Mouse (Mus musculus) embryonic facial prominence, embryonic 11.5 days (tissue): ENCODE results near the gene Gm13290. TPM values are rescaled to one million over a fixed set of nuclear protein-coding genes. Genes with fewer than 3 reads are reported as not detected.
"Not testable (repeated sequence)": the region's sequence is repeated elsewhere in the genome, so short reads cannot be mapped to it uniquely, and the experiment has no call there.

Experiments
- ATAC-seq: fragments of 200-750 bp; cut with Nextera tagmentation; replicated peaks from 2 replicates; pipeline ENCODE4 v1.8.0; 2017; ENCODE audit warnings: low read depth; ENCODE audit not compliant: insufficient number of reproducible peaks, low FRiP score, low TSS enrichment
- DNase-seq: peaks from one replicate; pipeline ENCODE4 v3.0.0-alpha.2; 2015; ENCODE audit warnings: low spot score
- H3K27ac ChIP-seq: fragments of 300-500 bp; sonication (generic); replicated peaks from 2 replicates; pipeline ENCODE4 v1.5.1; 2014; ENCODE audit warnings: mild to moderate bottlenecking, low read depth, low read length, control low read depth
- H3K27me3 ChIP-seq: fragments of 300-500 bp; sonication (generic); 2 replicates; pipeline ENCODE4 v1.6.1; 2014; ENCODE audit warnings: mild to moderate bottlenecking, low read length, moderate library complexity, mixed read lengths; ENCODE audit not compliant: control insufficient read depth, insufficient read depth
- H3K36me3 ChIP-seq: fragments of 300-500 bp; sonication (generic); replicated peaks from 2 replicates; pipeline ENCODE4 v1.6.1; 2014; ENCODE audit warnings: low read depth, mild to moderate bottlenecking, low read length, moderate library complexity, mixed read lengths; ENCODE audit not compliant: control insufficient read depth, insufficient read depth
- H3K4me1 ChIP-seq: fragments of 300-500 bp; sonication (generic); 2 replicates; pipeline ENCODE4 v1.6.1; 2014; ENCODE audit warnings: low read length, mixed read lengths; ENCODE audit not compliant: control insufficient read depth, insufficient read depth
- H3K4me2 ChIP-seq: fragments of 300-500 bp; sonication (generic); 2 replicates; pipeline ENCODE4 v1.6.1; 2014; ENCODE audit warnings: low read depth, mild to moderate bottlenecking, control low read depth, low read length, moderate library complexity
- H3K4me3 ChIP-seq: fragments of 300-500 bp; sonication (generic); 2 replicates; pipeline ENCODE4 v1.5.1; 2014; ENCODE audit warnings: low read depth, low read length, control low read depth
- H3K9ac ChIP-seq: fragments of 300-500 bp; sonication (generic); replicated peaks from 2 replicates; pipeline ENCODE4 v1.6.1; 2014; ENCODE audit warnings: mild to moderate bottlenecking, control low read depth, low read length
- H3K9me3 ChIP-seq: fragments of 300-500 bp; sonication (generic); replicated peaks from 2 replicates; pipeline ENCODE4 v1.6.1; 2016; ENCODE audit warnings: mild to moderate bottlenecking, low read length, inconsistent platforms, mixed read lengths; ENCODE audit not compliant: control insufficient read depth
- WGBS: fragments of 180-500 bp; shearing (Covaris S2); extraction: QIAGEN DNeasy Blood & Tissue Kit; methylation state at CpG from one replicate; pipeline ENCODE4 v1.1.7; 2014; 5-methylcytosine and 5-hydroxymethylcytosine counted together
- polyA plus RNA-seq: library from polyadenylated mRNA; unstranded; fragments of >200 nt; fragmentation: Nextera tagmentation; extraction: Ambion mirVana; gene quantifications from 2 replicates; pipeline ENCODE4 v1.2.1, GENCODE M21; 2014

Gm13290 gene
- polyA plus RNA-seq, 1 experiment from 2014 or later, result 0.22 TPM

GRCm38 (mm10) chr4:88785409-88785808, 11.8 kb downstream of the Gm13290 start, which contains the start of gene Gm13276:
Gm13276 (plus strand) TSS chr4:88785709.
- WGBS, result no CpG with 5 or more reads among the region's 27 CpGs
- not testable (repeated sequence) for H3K9me3 ChIP-seq, H3K4me1 ChIP-seq, H3K4me3 ChIP-seq, H3K27ac ChIP-seq, H3K27me3 ChIP-seq, H3K4me2 ChIP-seq, DNase-seq, H3K36me3 ChIP-seq, ATAC-seq, H3K9ac ChIP-seq

DNA sequence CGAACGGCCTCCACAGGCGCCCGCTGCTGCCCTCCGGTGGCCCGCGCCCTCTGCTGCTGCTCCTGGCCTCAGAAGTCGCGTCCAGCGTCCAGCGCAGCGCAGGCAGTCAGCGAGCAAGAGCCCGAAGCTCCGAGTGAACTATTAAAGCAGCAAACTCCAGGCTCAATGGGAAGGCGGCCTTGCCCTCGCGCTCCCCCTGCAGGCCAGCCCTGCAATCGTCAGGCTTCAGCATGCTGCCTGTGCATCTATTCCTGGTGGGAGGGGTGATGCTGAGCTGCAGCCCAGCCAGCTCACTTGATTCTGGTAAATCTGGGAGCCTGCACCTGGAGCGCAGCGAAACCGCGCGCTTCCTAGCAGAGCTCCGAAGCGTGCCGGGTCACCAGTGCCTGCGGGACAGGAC, 14.8 kb downstream of the Gm13290 start, which contains the start of gene Gm13277:
Gm13277 (plus strand) TSS at position 231 of the 400 bp plus-strand sequence.
- not testable (repeated sequence) for H3K9ac ChIP-seq, H3K9me3 ChIP-seq, ATAC-seq, DNase-seq, H3K27me3 ChIP-seq, H3K27ac ChIP-seq, H3K4me2 ChIP-seq, H3K4me3 ChIP-seq, H3K36me3 ChIP-seq, H3K4me1 ChIP-seq
- WGBS, result 0% methylated on average over 3 of the region's 28 CpGs

DNA sequence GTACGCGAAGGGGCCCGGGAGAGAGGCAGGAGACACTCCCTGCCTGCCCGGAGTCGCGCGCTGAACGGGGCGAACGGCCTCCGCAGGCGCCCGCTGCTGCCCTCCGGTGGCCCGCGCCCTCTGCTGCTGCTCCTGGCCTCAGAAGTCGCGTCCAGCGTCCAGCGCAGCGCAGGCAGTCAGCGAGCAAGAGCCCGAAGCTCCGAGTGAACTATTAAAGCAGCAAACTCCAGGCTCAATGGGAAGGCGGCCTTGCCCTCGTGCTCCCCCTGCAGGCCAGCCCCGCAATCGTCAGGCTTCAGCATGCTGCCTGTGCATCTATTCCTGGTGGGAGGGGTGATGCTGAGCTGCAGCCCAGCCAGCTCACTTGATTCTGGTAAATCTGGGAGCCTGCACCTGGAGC, 17.6 kb downstream of the Gm13290 start, which contains the start of gene Gm13278:
Gm13278 (plus strand) TSS at position 301 of the 400 bp plus-strand sequence.
- H3K9me3 ChIP-seq, H3K4me3 ChIP-seq, DNase-seq, H3K4me2 ChIP-seq, H3K36me3 ChIP-seq, H3K27ac ChIP-seq, H3K4me1 ChIP-seq, ATAC-seq, H3K27me3 ChIP-seq, H3K9ac ChIP-seq: not testable (repeated sequence)
- no CpG with 5 or more reads among the region's 28 CpGs for WGBS

DNA sequence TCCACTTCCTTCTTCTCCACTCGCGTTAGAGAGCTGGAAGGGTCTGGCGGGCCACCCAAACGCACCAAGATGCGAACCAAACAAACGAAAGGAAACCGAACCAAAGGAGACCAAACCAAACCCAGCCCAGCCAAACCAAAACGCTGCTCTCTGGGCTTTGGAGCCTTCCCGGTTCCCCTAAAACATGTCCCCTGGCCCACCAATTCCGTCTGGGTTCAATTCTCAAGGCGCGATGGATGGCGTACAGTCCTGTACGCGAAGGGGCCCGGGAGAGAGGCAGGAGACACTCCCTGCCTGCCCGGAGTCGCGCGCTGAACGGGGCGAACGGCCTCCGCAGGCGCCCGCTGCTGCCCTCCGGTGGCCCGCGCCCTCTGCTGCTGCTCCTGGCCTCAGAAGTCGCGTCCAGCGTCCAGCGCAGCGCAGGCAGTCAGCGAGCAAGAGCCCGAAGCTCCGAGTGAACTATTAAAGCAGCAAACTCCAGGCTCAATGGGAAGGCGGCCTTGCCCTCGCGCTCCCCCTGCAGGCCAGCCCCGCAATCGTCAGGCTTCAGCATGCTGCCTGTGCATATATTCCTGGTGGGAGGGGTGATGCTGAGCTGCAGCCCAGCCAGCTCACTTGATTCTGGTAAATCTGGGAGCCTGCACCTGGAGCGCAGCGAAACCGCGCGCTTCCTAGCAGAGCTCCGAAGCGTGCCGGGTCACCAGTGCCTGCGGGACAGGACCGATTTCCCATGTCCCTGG, 20.5 kb downstream of the Gm13290 start, which contains the start of gene Gm13275:
Gm13275 (plus strand) TSS at position 552 of the 740 bp plus-strand sequence.
- not testable (repeated sequence) for H3K4me1 ChIP-seq
- 1% methylated on average over 9 of the region's 52 CpGs for WGBS

GRCm38 (mm10) chr4:88797097-88797496, 23.5 kb downstream of the Gm13290 start, which contains the start of gene Gm13279:
Gm13279 (plus strand) TSS chr4:88797397.
- H3K9me3 ChIP-seq, ATAC-seq, H3K4me2 ChIP-seq, H3K27ac ChIP-seq, H3K4me1 ChIP-seq, H3K4me3 ChIP-seq, H3K27me3 ChIP-seq, DNase-seq, H3K9ac ChIP-seq, H3K36me3 ChIP-seq: not testable (repeated sequence)
- no CpG with 5 or more reads among the region's 28 CpGs for WGBS

More for the DNA sequence above, 20.5 kb downstream of the Gm13290 start, which contains the start of gene Gm13275:
- not testable (repeated sequence) for H3K9ac ChIP-seq, H3K27me3 ChIP-seq, H3K36me3 ChIP-seq, H3K9me3 ChIP-seq, ATAC-seq, H3K4me3 ChIP-seq, DNase-seq, H3K27ac ChIP-seq, H3K4me2 ChIP-seq

- H3K9ac ChIP-seq, ATAC-seq, H3K4me2 ChIP-seq, H3K36me3 ChIP-seq, H3K27me3 ChIP-seq, H3K4me1 ChIP-seq, H3K27ac ChIP-seq, H3K4me3 ChIP-seq, H3K9me3 ChIP-seq, DNase-seq: not testable (repeated sequence)
- WGBS, result 10% methylated on average over 3 of the region's 7 CpGs
These were observed 25.7 kb downstream of the Gm13290 start, which contains the start of gene Gm13285 for GRCm38 (mm10) chr4:88799365-88799764. Gm13285 (plus strand) TSS chr4:88799665.

- H3K9ac ChIP-seq, H3K9me3 ChIP-seq, ATAC-seq, H3K27me3 ChIP-seq, H3K27ac ChIP-seq, DNase-seq, H3K4me1 ChIP-seq, H3K36me3 ChIP-seq, H3K4me2 ChIP-seq, H3K4me3 ChIP-seq: not testable (repeated sequence)
- WGBS, result no CpG with 5 or more reads among the region's 29 CpGs
These were observed 29.3 kb downstream of the Gm13290 start, which contains the start of gene Gm13287 for GRCm38 (mm10) chr4:88802954-88803353. Gm13287 (plus strand) TSS chr4:88803254.

DNA sequence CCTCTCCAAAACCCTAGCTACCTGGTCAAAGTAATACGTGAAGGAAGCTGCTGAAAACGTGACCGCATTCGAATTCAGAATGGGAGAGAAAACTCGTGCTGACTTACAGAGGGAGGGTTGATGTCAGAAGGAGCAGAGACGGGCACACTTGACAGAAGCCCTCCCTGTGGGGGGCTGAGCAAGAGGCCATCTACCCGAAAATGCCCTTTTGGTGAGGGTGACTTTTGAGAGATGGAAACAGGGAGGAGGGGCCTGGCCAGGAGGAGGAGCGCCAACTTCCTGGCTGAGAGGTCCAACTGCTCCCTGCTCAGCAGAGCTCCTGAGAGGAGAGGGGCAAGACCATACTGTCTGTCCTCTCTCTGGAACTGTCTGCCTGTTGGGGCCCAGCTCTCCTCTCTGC, 31.6 kb downstream of the Gm13290 start, which contains the start of gene Gm13288:
Gm13288 (plus strand) TSS at position 301 of the 400 bp plus-strand sequence.
- WGBS, result no CpG with 5 or more reads among the region's 8 CpGs
- not testable (repeated sequence) for H3K4me3 ChIP-seq, H3K4me2 ChIP-seq, H3K27me3 ChIP-seq, H3K36me3 ChIP-seq, H3K27ac ChIP-seq, H3K4me1 ChIP-seq, ATAC-seq, H3K9ac ChIP-seq, DNase-seq, H3K9me3 ChIP-seq
